In genomic region chr9:107618098-107618497, GRCm38 (mm10) we compare ENCODE assay signal across 11 mouse cellular contexts. TPM values are rescaled to one million over a fixed set of nuclear protein-coding genes. Genes with fewer than 3 reads are reported as not detected.
A peak's percentile ranks its signal among the peaks of the same experiment; 100 is the strongest.
DNase-seq lines count a peak whose midpoint lies in the region; ATAC-seq and TF ChIP-seq lines count a peak whose summit lies in the region.
"Had no signal": no experiment of that assay in that cellular context is flagged by ENCODE, and none has a peak within 500 bp of the region (broad histone marks: within the 10 kb centered on the region; RNA-seq: fewer than 3 reads in every experiment).

No protein-coding gene starts in this region.

- no peak for DNase-seq in forebrain, embryonic 10.5 days (ENCODE audit: extremely low spot score, low spot score)
- no peak for DNase-seq in kidney, postnatal 0 days (ENCODE audit: low spot score)
- DNase-seq in kidney, adult 11 months, result no peak
- no peak for DNase-seq in adrenal gland, postnatal 25 days
- no peak for DNase-seq in right cerebral cortex, postnatal 14 days
- DNase-seq: thymus, adult 18-20 months had no signal

- H3K4me3 ChIP-seq in forebrain, embryonic 13.5 days, result no peak overlapping the region
- no peak overlapping the region for H3K4me3 ChIP-seq in forebrain, embryonic 10.5 days
- H3K4me3 ChIP-seq in kidney, postnatal 0 days (replicated peaks; ENCODE audit: low read depth, low read length), result no peak overlapping the region
- H3K4me3 ChIP-seq in cortical plate, adult 2 months (ENCODE audit: insufficient read depth, low read length), result no peak overlapping the region
- H3K4me3 ChIP-seq in liver, embryonic 15.5 days (replicated peaks), result no peak overlapping the region

- no peak overlapping the region for H3K4me2 ChIP-seq in forebrain, embryonic 13.5 days
- H3K4me2 ChIP-seq in kidney, postnatal 0 days (ENCODE audit: low read length), result no peak overlapping the region
- H3K4me2 ChIP-seq in liver, embryonic 15.5 days, result no peak overlapping the region

- TF ChIP-seq CTCF in kidney, postnatal 0 days (IDR thresholded peaks at IDR 0.05; ENCODE audit: low read depth), result no peak
- no peak for TF ChIP-seq CTCF in cortical plate, adult 2 months (IDR thresholded peaks at IDR 0.05; ENCODE audit: extremely low read depth, insufficient read depth, low read length)

- H3K27me3 ChIP-seq in forebrain, embryonic 13.5 days, result no peaks in the 10 kb centered on the region
- H3K27me3 ChIP-seq in forebrain, embryonic 10.5 days (ENCODE audit: poor library complexity, severe bottlenecking), result no peaks in the 10 kb centered on the region
- H3K27me3 ChIP-seq in kidney, postnatal 0 days (ENCODE audit: insufficient read depth, low read length), result no peaks in the 10 kb centered on the region
- H3K27me3 ChIP-seq in liver, embryonic 15.5 days, result no peaks in the 10 kb centered on the region

- no peak for TF ChIP-seq POLR2A in cortical plate, adult 2 months (IDR thresholded peaks at IDR 0.05; ENCODE audit: extremely low read depth, insufficient read depth, low read length)

- no peak overlapping the region for H3K9ac ChIP-seq in forebrain, embryonic 13.5 days
- H3K9ac ChIP-seq in kidney, postnatal 0 days (ENCODE audit: low read depth, low read length), result no peak overlapping the region
- H3K9ac ChIP-seq in liver, embryonic 15.5 days, result no peak overlapping the region

- WGBS in forebrain, embryonic 13.5 days, result 88% methylated on average over 6 of the region's 6 CpGs
- WGBS in forebrain, embryonic 10.5 days, result 96% methylated on average over 6 of the region's 6 CpGs
- 84% methylated on average over 6 of the region's 6 CpGs for WGBS in kidney, postnatal 0 days
- WGBS in liver, embryonic 15.5 days (ENCODE audit: insufficient replicate concordance), result 91% methylated on average over 6 of the region's 6 CpGs

- peaks cover 84% of the 10 kb centered on the region for H3K36me3 ChIP-seq in forebrain, embryonic 13.5 days (ENCODE audit: poor library complexity, severe bottlenecking)
- peaks cover 95% of the 10 kb centered on the region for H3K36me3 ChIP-seq in forebrain, embryonic 10.5 days (replicated peaks)
- H3K36me3 ChIP-seq in kidney, postnatal 0 days (ENCODE audit: insufficient read depth, low read length), result peaks cover 54% of the 10 kb centered on the region
- H3K36me3 ChIP-seq in liver, embryonic 15.5 days (replicated peaks), result peaks cover 80% of the 10 kb centered on the region

- H3K4me1 ChIP-seq in forebrain, embryonic 13.5 days, result peaks cover 20% of the 10 kb centered on the region
- peaks cover 42% of the 10 kb centered on the region for H3K4me1 ChIP-seq in forebrain, embryonic 10.5 days
- H3K4me1 ChIP-seq in kidney, postnatal 0 days (replicated peaks; ENCODE audit: insufficient read depth, low read length), result peaks cover 23% of the 10 kb centered on the region; the same call in 1 of the 2 replicates
- H3K4me1 ChIP-seq in cortical plate, adult 2 months (ENCODE audit: control insufficient read depth, insufficient read depth, low read length), result no peaks in the 10 kb centered on the region
- H3K4me1 ChIP-seq in liver, embryonic 15.5 days (replicated peaks), result peaks cover 38% of the 10 kb centered on the region

- H3K27ac ChIP-seq in forebrain, embryonic 13.5 days, result peak overlapping the region; percentile 60; the same call in 1 of the 2 replicates
- H3K27ac ChIP-seq in forebrain, embryonic 10.5 days, result no peak overlapping the region
- H3K27ac ChIP-seq in kidney, postnatal 0 days, result peak overlapping the region; percentile 89
- peak overlapping the region; percentile 41; the same call in 1 of the 2 replicates for H3K27ac ChIP-seq in cortical plate, adult 2 months (ENCODE audit: insufficient read depth, low read length)
- peak overlapping the region; percentile 78 for H3K27ac ChIP-seq in liver, embryonic 15.5 days (replicated peaks)

- H3K9me3 ChIP-seq in forebrain, embryonic 13.5 days (replicated peaks), result no peaks in the 10 kb centered on the region
- no peaks in the 10 kb centered on the region for H3K9me3 ChIP-seq in forebrain, embryonic 10.5 days
- H3K9me3 ChIP-seq in kidney, postnatal 0 days (replicated peaks; ENCODE audit: low read length), result no peaks in the 10 kb centered on the region
- no peaks in the 10 kb centered on the region for H3K9me3 ChIP-seq in liver, embryonic 15.5 days (replicated peaks)

- ATAC-seq in forebrain, embryonic 13.5 days, result no peak
- ATAC-seq in kidney, postnatal 0 days (replicated peaks; ENCODE audit: low FRiP score, low read depth), result no peak
- ATAC-seq in liver, embryonic 15.5 days (ENCODE audit: insufficient read depth), result no peak

RNA-seq across cellular contexts. Expression of gene Sema3b, which starts 9.1 kb away (rescaled TPM):
- 1.8 and 2.0 TPM in 2 replicates for polyA plus RNA-seq in forebrain, embryonic 13.5 days (2015; fragmentation: Nextera tagmentation; extraction: Ambion mirVana)
- 1.4 and 2.0 TPM in 2 replicates for polyA plus RNA-seq in forebrain, embryonic 10.5 days (2016; fragmentation: Nextera tagmentation; extraction: Ambion mirVana)
- 30.5 and 33.3 TPM in 2 replicates for polyA plus RNA-seq in kidney, postnatal 0 days (2015; fragmentation: Nextera tagmentation; extraction: Ambion mirVana)
- 2.4 and 4.3 TPM in 2 replicates for polyA plus RNA-seq in cortical plate, adult 2 months (2012; rRNA removed)
- 0.74 and 0.77 TPM in 2 replicates for polyA plus RNA-seq in liver, embryonic 15.5 days (2015; fragmentation: Nextera tagmentation; extraction: Ambion mirVana)
- 5.1 and 8.4 TPM in 2 replicates for total RNA-seq in adrenal gland, postnatal 25 days (2021)
- total RNA-seq: granulocyte monocyte progenitor cell, adult 5-6 weeks; megakaryocyte progenitor cell, adult 5-6 weeks had no signal

RNA-seq across cellular contexts. Expression of gene Gnai2, which starts 17.1 kb away (rescaled TPM):
- 397 and 426 TPM in 2 replicates for polyA plus RNA-seq in forebrain, embryonic 13.5 days (2015; fragmentation: Nextera tagmentation; extraction: Ambion mirVana)
- 526 and 533 TPM in 2 replicates for polyA plus RNA-seq in forebrain, embryonic 10.5 days (2016; fragmentation: Nextera tagmentation; extraction: Ambion mirVana)
- 351 and 359 TPM in 2 replicates for polyA plus RNA-seq in kidney, postnatal 0 days (2015; fragmentation: Nextera tagmentation; extraction: Ambion mirVana)
- 283 and 286 TPM in 2 replicates for polyA plus RNA-seq in cortical plate, adult 2 months (2012; rRNA removed)
- polyA plus RNA-seq in liver, embryonic 15.5 days (2015; fragmentation: Nextera tagmentation; extraction: Ambion mirVana), result 162 and 167 TPM in 2 replicates
- total RNA-seq in adrenal gland, postnatal 25 days (2021), result 202 and 238 TPM in 2 replicates

RNA-seq across cellular contexts. Expression of gene Ifrd2, which starts 30.7 kb away (rescaled TPM):
- 15.4 and 20.8 TPM in 2 replicates for polyA plus RNA-seq in forebrain, embryonic 13.5 days (2015; fragmentation: Nextera tagmentation; extraction: Ambion mirVana)
- 58.6 and 66.8 TPM in 2 replicates for polyA plus RNA-seq in forebrain, embryonic 10.5 days (2016; fragmentation: Nextera tagmentation; extraction: Ambion mirVana)
- polyA plus RNA-seq in kidney, postnatal 0 days (2015; fragmentation: Nextera tagmentation; extraction: Ambion mirVana), result 28.9 and 29.9 TPM in 2 replicates
- polyA plus RNA-seq in cortical plate, adult 2 months (2012; rRNA removed), result 16.3 and 18.6 TPM in 2 replicates
- polyA plus RNA-seq in liver, embryonic 15.5 days (2015; fragmentation: Nextera tagmentation; extraction: Ambion mirVana), result 161 and 198 TPM in 2 replicates
- 47.0 and 54.5 TPM in 2 replicates for total RNA-seq in adrenal gland, postnatal 25 days (2021)

RNA-seq across cellular contexts. Expression of gene Hyal3, which starts 37.5 kb away (rescaled TPM):
- 1.1 and 1.5 TPM in 2 replicates for polyA plus RNA-seq in forebrain, embryonic 13.5 days (2015; fragmentation: Nextera tagmentation; extraction: Ambion mirVana)
- 0.42 and 0.47 TPM in 2 replicates for polyA plus RNA-seq in forebrain, embryonic 10.5 days (2016; fragmentation: Nextera tagmentation; extraction: Ambion mirVana)
- polyA plus RNA-seq in kidney, postnatal 0 days (2015; fragmentation: Nextera tagmentation; extraction: Ambion mirVana), result 1.3 and 2.0 TPM in 2 replicates
- 0.44 and 0.48 TPM in 2 replicates for polyA plus RNA-seq in cortical plate, adult 2 months (2012; rRNA removed)
- polyA plus RNA-seq in liver, embryonic 15.5 days (2015; fragmentation: Nextera tagmentation; extraction: Ambion mirVana), result 0.64 TPM in 2 replicates
- 2.0 and 2.8 TPM in 2 replicates for total RNA-seq in adrenal gland, postnatal 25 days (2021)

RNA-seq across cellular contexts. Expression of gene Naa80, which starts 39.4 kb away (rescaled TPM):
- polyA plus RNA-seq in forebrain, embryonic 13.5 days (2015; fragmentation: Nextera tagmentation; extraction: Ambion mirVana), result 14.5 and 17.9 TPM in 2 replicates
- 13.9 and 17.9 TPM in 2 replicates for polyA plus RNA-seq in forebrain, embryonic 10.5 days (2016; fragmentation: Nextera tagmentation; extraction: Ambion mirVana)
- 20.3 and 22.3 TPM in 2 replicates for polyA plus RNA-seq in kidney, postnatal 0 days (2015; fragmentation: Nextera tagmentation; extraction: Ambion mirVana)
- polyA plus RNA-seq in cortical plate, adult 2 months (2012; rRNA removed), result 13.8 and 13.9 TPM in 2 replicates
- polyA plus RNA-seq in liver, embryonic 15.5 days (2015; fragmentation: Nextera tagmentation; extraction: Ambion mirVana), result 12.3 and 12.8 TPM in 2 replicates
- 21.2 and 21.4 TPM in 2 replicates for total RNA-seq in adrenal gland, postnatal 25 days (2021)
